Mouse (Mus musculus): Measurements from ENCODE around the gene Ppfia2.

The Ppfia2 gene

DNA sequence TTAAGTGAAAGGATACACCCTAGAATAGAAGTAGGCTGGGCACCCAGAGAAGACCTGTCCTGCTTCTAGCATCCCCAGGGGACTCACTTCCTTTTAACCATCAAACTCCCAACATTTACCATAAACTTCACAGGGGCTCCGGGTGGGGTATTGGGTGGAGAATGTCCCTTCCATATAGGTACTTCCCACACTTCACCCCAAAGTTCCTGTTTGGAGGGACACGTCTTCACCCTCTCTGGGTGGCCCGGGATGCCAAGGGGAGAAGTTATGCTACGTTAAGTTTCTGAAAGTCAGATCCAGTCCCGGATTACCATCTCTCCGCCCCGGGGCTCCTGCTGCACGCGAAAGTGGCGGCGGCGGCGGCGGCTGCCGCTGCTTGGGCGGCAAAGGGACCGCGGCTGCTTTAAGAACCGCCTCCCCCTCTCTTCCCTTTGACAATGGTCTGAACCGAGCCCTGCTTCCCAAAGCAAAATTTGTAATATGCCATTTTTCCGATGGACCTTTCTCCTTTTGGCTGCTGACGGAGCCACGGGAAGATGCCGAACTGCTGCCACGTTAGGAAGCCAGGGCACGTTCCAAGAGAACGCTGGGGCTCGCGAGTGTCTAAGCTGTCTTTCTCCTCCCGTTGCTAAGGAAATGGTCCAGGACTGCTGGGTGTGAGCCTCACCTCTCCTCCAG is at the start of gene Ppfia2:
Gene Ppfia2, plus strand, starts transcription at position 485 of the 678 bp plus-strand sequence.
- DNase-seq = peak; percentile 81

DNA sequence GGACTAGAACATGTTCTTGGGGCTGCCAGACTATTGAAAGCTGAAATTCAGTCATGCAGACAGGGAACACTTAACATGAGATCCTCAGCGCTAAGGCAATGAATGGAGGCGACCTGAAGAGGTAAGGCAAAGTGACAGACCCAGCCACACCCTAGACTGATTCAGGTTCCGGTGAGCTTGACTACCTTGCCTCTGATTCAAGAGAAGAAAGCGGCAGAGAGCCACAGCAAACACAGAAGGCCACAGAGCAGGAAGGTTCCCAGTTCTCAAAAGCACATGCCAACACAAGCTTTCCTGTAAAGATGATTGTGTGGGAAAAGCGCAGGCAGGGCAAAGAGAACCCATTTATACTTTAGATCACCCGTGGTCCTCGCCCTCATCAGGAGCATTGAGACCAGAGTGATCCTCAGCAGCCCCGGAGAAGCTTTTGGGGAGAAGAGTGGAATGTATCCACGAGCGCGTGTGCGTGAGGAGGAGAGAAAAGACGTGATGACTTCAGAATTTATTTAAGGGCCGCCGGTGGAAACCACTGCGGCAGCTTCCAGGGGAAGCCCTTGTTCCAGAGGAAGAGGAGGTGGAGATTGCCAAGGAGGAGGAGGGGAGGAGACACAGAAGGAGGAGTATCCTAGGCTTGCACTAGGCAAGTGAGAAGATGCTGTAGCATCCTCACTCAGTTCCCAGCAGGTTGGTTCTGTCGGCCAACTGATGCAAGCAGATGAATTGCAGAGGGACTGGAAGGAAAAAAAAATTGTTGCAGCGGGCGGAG is 1.0 kb upstream of the Ppfia2 start:
- DNase-seq = peak; percentile 89

DNA sequence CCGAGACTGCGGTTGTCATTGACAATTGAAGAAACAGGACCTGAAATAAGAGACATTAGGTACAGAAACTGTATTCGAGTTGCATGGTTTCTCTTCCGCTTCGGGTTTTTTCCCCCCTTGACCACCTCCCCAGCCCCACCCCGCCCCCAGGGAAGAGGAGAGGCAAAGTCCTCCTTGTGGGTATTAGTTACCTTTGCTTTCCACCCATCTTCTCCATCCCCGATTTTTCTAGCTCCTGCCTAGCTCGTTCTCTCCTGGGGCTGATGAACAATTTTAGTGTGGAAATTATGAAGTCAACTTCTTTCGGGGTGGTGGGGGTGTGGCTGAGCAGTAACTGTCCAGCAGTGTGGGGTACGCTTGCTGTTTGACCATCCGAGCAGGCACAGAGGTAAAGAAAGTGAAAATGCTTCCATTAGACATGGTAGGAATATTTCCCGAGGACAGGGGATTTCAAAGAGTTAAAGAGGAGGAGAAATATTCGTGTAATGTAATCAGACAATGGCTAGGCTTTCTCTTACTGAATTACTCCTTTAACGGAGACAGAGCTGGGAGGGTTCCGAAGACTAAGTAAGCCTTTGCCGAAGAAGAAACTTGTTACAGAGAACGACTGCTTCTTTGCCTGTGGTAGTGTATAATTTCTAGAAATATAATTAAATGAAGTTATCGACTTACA is 530 bp downstream of the Ppfia2 start:
- no peak for DNase-seq

DNA sequence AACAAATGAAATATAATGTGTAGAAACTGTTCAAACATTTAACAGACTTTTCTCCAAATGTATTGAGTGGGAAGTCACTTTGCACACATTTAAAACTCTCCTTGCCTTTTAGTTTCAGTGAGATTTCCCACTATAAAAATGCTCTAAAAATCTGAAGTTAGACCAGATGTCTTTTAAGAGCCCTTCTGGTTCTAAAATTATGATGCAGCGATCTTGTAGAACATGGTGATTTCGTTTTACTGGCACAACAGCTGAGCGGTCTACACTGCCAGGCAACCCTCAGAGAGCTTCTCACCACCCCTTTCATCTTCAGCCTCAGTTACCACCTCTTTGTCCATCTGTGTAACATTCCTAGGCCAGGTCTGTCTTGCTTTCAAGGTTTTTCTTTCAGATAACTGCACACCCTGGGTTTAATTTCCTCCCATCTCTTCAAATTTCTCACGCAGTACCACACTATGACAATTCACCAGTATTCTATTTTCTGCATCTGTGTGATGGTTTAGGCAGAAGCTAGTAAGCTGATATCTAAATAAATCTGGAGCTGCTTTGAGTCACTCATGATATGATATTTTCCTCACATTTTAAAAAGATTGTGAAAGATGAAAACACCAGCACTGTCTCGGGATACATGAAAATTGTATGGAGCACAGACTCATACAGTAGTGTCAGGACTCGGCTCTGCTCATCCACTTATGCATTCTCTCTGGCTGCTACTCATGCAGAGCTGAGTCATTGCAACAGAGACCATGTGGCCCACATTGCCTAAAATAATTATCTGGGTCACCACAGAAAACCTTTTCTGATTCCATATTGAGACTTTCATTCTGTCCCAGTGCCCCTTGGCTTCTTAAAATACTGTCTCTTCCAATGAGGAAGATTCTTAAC is 39.4 kb downstream of the Ppfia2 start:
- peak; percentile 38 for DNase-seq

- peak; percentile 41 for DNase-seq
Observed at GRCm38 (mm10) chr10:106566036-106566435, 95.9 kb downstream of the Ppfia2 start.

GRCm38 (mm10) chr10:106585026-106585425 is 114.9 kb downstream of the Ppfia2 start:
- no peak for DNase-seq

DNA sequence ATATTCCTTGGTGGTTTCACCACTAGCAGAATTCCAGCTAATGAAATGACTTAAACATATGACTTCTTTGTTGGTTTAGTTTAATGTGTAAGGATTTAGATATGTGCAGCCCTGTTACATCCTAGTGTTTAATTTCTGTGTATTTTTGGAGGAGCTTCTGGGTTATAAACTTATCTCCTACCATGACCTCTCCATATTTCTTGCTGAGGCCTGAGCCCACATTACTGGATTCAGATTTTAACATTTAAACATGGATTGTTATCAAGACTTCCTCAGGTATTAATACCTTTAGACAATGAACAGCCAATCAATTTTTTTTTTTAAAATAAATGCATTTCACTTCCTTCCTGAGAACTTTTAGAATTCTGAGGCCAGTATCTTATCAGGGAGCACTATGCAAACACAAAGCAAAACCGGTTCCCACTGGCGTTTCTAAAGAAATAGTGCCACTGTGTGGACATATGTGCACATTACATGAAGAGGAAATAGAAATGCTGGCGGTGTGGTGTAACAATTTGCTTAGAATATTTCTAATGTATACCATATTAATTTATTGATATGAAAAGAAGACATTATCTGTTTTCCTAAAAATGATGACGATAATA is 115.4 kb downstream of the Ppfia2 start:
- peak; percentile 32 for DNase-seq

DNA sequence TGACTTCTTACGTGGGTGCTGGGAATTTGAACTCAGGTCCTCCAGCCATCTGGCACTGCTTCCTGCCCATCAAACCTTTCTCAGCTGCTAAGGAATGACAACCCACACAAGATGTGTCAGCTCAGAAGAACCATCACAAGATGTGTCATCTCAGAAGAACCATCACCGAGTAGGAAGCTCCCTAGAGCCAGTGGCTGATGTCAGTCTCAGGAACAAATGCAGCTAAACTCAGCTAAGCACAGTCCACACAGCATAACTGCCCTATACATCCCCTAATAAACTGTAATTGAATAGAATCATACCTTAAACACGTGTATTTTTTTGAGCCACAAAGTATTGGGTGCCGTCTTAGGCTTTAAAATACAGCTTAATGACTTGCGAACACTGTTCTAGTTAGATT is 117.7 kb downstream of the Ppfia2 start:
- no peak for DNase-seq

- DNase-seq = no peak
Observed at GRCm38 (mm10) chr10:106590944-106591343, 120.8 kb downstream of the Ppfia2 start.

DNA sequence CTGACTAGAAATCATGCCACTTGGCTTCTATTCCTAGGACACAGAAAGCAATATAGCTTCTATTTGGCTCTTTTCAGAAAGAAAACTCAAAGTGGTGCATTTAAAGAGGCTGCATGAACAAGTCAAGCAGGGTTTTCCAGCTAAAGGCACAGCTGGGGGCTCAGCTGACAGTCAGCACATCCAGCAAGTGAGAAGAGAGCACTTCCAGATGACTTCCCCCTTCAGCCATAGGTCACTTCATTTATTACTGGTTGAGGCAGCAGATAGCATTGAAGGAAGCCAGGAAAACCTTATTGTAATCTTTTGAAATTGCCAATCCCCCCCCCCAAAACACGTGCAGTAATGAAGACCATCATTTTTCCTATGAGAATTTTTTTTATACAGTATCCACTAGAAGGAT is 126.8 kb downstream of the Ppfia2 start:
- DNase-seq = no peak

GRCm38 (mm10) chr10:106603319-106603898 is 133.3 kb downstream of the Ppfia2 start:
- no peak for DNase-seq

DNA sequence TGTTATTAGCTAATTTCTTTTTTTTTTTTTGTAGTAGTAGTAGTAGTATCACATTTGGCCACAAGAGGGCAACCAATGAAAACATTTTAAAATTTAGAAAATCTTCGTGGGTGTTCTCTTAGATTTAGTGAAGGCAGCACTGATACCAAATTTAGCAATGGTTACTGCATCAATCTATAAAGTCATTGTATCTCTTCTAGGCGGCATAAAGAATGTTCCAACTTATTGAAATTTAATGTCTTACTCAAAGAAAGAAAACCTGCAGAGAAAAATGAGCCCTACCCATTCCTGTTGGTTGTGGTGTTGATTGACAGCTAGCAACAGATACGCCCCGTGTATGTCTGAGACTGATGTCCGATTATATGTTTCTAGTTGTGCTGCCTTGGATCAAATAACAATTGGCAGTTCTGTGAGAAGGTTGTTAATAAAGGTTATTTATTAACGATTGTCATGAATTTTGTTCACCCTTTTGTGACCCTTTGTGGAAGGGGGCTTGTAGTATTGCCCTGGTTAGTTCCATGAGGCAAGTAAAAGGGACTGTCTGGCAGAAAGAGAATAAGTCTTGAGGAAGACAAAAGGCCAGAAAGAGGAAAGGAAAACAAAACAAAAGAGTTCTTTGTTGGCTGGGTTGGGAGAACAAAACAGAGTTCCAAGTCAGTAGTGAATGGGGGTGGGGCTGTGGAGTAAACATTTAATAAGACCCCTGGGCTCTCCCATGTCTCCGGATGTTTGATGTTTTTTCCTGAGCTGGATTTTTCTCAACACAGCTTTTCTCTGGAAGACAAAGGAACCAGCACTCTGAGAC is 139.2 kb downstream of the Ppfia2 start:
- DNase-seq = no peak

GRCm38 (mm10) chr10:106610222-106610621 is 140.1 kb downstream of the Ppfia2 start:
- DNase-seq = no peak

GRCm38 (mm10) chr10:106618194-106618593 is 148.1 kb downstream of the Ppfia2 start:
- no peak for DNase-seq

GRCm38 (mm10) chr10:106620952-106621351 is 150.8 kb downstream of the Ppfia2 start:
- no peak for DNase-seq

- DNase-seq = no peak
Observed at GRCm38 (mm10) chr10:106623342-106623741, 153.2 kb downstream of the Ppfia2 start.

DNA sequence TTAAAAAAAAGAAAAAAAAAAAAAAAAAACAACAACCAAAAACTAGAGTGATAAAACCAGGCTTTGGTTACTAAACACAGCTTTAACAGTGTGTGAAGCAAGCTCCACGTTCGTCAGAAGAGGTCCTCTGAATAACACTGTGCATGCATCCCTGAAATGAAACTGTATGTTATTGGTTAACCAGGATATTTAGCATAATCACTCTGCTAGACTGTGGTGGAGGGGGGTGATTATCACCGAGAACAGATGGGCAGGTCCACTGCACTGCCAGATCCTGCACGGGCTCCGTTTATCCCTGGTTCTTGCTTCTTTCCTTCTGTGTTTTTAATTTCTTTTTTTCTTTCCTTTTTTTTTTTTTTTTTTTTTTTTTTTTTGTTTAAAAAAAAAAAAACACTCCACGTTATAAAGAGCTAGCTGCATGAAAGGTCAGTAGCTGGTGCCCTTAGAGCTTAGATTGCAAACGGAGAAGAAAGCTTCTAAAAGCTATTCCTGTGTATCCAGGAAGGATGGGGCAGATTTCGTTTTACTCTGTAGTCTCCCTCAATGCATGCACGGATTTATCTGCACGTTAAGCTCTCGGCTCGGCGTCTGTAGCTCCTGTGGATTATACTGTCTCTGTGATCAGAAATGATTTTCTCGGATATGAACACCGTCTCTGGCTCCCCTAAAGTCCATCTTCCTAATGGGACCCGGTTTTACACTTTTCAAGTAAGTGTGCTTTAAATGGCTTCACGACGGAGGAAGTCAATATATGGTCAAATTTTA is 162.2 kb downstream of the Ppfia2 start:
- DNase-seq = peak; percentile 66

DNA sequence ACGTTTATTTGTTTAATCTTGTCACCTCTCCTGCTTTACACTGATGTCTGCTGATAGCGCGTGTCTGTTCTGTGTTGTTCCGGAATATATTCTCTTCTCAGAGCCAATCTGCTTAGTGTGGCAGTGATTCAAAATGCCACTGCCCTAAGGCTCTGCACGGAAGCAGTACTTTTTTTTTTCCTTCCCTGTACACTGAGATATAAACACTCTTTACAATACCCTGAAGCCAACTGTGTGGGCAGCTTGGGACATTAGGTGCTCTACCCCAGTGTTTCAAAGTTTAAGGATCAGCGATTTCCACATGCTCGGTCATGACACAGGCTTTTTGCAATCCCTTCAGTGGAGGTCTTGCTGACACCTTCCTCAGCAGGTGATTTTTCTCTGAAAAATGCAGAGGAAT is 163.8 kb downstream of the Ppfia2 start:
- DNase-seq = no peak

DNA sequence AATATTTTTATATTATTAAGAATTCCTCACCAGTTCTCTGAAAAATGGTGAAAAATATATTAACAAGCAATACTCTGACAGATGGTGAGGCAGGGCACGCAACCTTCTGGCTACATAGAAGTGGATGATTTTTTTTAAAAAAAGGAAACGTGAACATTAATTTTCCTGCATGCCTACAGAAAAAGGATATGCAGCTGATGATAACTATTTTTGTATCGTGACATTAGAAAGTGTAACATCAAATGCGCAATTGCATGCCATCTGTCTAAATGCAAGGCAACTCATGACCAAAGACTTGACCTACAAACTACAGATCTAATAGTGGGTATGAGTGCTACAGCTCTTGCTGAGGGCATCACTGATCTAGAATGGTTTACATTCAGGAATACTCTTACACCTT is 182.1 kb downstream of the Ppfia2 start:
- DNase-seq = no peak

GRCm38 (mm10) chr10:106665221-106665620 is 195.1 kb downstream of the Ppfia2 start:
- no peak for DNase-seq

Measured in right cerebral cortex, adult 18-20 months (tissue).